Mouse (Mus musculus) lung, postnatal 36 days (tissue): Measurements from ENCODE around the gene Rpl3.

Source experiments
- DNase-seq: peaks from one replicate; pipeline ENCODE4 v3.0.0; 2022; ENCODE audit warnings: mixed read lengths

Gene Rpl3

DNA sequence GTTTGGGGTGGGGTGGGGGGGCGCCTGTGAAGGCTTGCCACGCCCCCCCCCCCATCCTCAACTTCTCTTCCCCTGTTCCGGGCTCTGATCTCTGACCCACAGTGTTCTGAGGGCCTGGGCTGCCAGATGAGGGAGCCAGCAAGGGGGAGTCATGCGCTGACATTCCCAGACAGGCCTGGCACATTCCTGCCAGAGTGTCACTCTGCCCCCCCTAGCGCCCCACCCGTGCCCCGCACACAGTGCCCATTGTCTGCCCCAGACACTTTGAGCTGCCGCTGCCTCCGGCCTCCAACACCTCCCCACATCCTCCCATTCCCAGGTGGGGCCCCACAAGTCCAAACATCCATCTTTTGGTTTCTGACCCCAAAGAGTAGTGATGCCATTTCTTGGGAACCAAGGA lies 29.3 kb downstream of the Rpl3 start:
- DNase-seq, result no peak

DNA sequence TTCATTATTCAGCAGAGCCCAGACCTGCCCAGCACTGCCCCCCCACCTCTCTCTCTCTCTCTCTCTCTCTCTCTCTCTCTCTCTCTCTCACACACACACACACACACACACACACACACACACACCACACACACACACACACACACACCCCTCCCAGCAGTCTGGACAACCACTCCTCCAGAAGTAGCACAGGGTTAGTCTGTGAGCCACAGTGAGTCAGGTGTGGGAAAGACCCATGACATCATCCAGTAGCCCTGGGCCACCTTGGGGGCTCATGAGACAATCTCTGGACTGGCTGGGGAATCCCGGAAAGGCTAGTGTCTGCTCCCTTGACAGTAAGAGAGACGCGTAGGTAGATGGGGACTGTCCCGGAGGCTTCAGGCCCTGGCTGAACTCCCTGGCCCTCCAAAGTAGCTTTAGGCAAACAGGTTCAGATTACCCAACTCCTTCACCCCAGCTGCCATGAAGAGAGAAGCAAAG lies 30.6 kb downstream of the Rpl3 start:
- no peak for DNase-seq

DNA sequence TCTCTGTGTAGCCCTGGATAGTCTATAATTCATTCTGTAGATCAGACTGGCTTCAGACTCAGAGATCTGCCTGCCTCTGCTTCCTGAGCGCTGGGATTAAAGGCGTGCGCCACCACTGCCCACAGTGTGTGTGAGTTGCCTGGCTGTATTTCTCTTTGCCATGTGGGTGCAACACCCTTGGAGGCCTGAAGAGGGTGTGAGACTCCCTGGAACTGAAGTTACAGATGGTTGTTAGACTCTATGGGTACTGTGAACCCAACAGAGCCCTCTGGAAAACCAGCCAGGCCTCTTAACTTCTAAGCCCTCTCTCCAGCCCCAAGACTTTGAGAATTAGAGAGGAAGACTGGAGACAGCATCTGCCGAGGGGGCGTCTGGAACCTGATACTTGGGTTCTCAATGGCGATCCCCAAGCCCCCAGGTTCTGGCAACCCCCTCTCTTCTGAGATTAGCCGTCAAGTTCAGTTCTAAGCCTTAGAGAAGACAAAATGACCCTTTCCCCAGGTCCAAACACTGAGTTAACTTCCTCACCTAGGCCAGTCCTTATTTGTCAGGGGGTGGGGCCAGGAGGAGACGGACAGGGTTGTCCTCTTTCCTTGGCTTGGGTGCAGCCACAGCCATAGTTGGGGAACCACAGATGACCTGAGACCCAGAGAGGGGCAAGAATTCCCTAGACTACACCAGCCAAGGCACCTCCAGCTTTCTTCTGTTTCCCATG lies 31.2 kb downstream of the Rpl3 start:
- DNase-seq, result no peak

DNA sequence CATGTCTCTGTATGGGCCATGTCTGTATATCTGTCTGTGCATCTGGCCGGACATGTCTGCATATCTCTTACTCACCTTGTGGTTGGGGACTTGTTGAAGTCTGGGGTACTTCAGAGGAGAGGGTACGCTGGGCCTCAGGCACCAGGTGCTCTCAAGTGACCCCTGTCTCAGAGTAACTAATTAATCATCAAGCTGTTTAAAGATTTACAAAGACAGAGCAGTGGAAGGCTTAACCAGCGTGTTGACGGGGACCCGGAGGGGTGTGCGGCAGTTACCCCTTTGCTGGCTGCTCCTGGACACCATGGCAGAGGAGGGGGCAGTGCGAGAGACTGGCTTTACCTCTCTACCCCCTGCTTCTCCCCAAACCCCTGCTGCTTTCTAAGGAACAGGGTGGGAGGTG lies 32.1 kb downstream of the Rpl3 start:
- no peak for DNase-seq

DNA sequence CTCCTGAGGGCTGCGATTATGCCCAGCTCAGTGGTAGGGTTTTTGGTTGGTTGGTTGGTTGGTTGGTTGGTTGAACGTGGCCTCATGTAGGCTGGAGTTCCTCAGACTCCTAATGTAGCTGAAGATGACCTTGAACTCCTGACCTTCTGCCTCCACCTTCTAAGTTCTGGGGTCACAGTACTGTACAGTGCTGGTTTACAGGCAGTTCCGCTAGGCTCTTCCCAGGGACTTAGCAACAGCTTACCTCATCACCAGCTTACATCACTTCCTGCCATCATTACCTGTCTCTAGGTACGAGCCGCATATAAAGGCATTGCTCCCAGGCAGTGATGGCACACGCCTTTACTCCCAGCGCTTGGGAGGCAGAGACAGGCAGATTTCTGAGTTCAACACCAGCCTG lies 33.5 kb downstream of the Rpl3 start:
- DNase-seq, result no peak

- peak; percentile 84 for DNase-seq
Observed at GRCm38 (mm10) chr15:80054034-80054710, 37.5 kb downstream of the Rpl3 start.

DNA sequence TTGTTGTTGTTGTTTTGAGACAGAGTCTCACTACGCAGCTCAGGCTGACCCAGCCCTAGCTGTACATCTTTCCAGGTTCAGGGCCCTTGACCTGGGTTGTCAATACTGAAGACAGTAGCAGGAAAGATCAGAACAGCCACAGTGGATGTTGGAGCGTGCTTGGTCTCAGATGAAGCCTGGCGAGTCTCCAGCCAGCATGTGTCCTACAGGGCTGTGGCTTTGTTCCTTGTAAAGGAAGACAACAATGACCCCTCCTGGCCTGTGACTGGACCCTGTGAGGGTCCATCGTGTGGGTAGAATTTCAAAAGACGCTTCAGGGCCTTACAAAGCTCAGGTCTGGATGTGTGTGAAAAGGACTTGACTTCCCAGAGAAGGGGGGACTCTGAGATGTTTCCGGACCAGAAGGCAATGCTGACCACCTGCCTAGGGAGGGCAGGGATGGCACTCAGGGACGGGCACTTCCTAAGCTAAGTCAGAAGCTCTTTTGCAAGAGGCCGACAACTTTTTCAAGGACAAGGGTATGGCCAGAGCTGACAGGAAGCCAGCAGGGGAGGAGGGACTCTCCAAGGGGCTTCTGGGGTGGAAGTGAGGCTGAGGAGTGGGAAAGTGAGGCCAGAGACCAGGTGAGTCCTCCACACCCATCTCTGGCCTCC lies 38.2 kb downstream of the Rpl3 start:
- DNase-seq, result peak; percentile 68

DNA sequence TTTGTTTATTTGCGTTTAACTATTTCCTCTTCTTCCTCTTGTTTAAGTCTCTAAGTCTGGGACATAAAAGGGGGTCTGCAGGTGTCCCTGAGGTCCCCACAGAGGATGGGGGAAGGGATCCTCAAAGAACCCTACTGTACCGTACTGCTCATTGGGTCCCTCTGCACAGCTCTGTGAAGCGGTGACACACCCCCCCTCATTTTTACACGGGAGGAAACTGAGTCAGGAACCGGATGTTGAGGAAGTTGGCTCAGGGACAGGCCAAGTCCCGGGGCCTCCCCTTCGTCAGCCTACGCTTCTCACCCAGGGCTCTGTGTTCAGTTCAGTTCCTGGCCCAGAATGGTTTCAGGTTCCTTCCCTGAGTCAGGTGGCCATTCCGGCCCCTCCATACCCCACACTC lies 39.9 kb downstream of the Rpl3 start:
- DNase-seq, result no peak

DNA sequence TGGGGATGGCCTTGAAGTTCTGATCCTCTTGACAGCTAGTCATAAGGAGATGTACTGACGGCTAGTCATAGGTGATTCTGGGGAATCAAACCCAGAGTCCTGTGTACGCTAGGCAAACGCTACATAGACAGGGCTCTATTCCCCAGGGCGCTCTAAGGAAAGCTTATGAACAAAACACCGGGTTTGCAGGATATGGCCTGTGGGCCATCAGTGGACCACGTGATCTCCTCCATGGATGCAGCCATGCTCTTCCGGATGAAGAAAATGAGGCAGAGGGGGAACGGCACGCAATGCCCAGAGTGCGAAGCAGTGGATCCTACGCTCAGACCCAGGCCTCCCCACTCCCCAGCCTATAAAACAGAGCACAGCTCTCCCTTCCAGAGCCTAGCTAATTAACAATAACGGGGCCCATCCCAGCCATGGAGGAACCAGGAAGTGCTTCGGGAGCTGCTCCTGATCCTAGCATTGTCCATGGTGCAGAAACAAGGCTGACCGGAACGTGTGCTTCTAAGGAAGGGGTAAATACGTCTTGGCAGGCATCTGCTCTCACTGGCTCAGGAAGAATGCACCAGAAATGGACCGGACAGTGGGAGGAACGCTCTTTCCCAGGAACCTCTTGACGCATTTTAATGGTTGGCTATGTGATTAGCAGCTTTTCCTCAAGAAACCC lies 40.4 kb downstream of the Rpl3 start:
- DNase-seq, result peak; percentile 42

GRCm38 (mm10) chr15:80050093-80050492 lies 41.6 kb downstream of the Rpl3 start:
- DNase-seq, result peak; percentile 33

GRCm38 (mm10) chr15:80047973-80048372 lies 43.7 kb downstream of the Rpl3 start:
- no peak for DNase-seq

DNA sequence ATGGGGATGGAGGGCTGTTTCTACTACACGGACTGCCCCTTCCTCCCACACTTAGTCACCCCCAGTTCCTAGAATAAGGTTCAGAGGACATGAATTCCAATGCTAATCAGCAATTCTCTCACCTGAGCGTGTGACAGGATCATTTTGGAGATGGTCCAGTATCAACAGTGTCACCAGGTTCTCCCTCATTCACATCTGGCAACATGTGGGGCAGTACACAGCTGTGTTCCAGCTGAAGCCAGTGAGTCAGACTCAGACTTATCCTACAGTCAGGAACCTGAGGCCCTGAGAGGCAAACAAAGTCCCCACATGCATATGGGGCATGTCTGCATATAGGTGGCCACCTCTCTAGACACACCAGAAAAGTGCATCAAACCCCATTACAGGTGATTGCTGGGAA lies 44.4 kb downstream of the Rpl3 start:
- no peak for DNase-seq

- DNase-seq, result no peak
Observed at GRCm38 (mm10) chr15:80045749-80046148, 45.9 kb downstream of the Rpl3 start.

DNA sequence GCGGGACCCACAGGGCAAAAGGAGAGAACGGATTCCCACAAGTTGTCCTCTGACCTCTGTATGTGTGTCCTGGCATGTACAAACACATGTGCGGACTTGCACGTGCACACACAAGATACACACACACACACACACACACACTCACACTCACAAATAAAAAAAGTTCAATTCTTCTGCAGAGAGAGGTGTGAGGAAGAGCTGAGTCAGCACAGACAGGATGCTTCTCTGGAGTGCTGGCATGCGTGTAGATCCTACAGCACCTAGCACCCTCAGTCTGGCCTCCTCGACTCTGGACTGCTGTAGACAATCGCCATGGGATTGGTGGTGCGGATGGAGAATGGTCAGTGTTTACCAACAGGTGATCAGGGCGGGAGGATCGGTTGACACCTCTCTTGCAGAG lies 47.4 kb downstream of the Rpl3 start:
- no peak for DNase-seq

DNA sequence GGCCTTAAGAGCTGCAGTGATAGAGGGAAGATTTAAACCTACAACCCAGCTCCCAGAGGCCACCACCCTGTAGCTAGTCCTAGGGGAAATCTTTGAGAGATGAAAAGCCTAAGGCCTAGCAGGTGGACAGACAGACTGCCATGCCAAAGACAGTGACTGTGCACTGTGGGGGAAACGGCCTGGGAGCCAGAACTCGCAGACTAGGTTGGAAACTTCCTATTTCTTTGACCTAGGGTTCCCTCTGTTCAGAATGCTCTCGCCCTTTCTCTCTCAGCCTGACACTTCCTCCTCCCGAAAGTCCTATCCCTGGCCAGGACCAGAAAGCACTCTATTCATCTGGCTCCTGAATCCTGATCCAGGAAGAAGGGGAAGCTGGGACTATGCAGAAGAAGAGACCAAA lies 49.5 kb downstream of the Rpl3 start:
- no peak for DNase-seq

DNA sequence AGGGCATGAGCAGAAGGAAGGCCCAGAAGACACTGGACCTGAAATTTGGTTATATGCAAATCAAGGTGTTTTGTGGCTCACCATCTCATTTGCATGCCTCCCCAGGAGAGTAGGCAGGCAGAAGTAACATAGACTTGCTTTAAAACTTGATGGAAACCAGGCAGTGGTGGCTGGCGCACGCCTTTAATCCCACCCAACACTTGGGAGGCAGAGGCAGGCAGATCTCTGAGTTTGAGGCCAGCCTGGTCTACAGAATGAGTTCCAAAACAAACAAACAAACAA lies 53.6 kb downstream of the Rpl3 start:
- DNase-seq, result no peak

DNA sequence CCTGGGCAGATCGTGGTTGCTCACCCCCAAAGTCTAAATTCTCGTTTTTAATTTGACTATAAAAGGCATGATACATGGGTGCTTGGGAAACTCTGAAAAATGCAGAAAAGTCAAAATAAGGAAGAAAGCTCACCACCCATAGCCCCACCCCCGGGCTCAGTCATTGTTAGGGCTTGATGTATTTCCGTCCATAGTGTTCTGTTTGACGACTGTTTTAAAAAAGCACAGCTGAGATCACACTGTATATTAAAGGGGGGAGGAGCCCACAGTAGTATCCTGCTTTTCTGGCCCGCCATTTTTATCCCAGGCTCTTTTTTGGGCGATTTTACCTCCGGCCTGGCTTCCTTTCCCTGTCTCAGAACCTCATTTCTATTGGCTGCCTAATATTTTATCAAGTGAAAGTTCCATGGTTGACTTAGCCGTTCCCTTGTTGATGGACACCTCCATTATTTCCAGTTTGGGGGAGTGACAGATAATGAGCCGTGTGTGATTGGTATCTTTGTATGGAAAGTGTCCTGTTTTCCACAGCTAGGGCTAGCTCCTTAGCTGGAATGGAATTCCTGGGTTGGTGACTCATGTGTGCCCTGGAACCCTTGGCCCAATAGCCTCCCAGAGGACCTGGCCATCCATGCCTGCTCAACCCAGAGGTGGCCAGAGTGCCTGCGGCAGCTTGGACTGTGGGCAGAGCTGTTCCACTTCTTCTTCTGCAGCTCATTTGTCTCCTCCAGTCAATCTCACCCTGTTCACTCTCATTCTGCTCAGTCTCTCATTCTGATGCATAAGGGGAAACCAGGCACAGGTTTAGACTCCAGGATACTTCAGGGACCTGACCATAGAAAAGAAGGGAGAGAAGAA lies 54.2 kb downstream of the Rpl3 start:
- DNase-seq, result no peak

DNA sequence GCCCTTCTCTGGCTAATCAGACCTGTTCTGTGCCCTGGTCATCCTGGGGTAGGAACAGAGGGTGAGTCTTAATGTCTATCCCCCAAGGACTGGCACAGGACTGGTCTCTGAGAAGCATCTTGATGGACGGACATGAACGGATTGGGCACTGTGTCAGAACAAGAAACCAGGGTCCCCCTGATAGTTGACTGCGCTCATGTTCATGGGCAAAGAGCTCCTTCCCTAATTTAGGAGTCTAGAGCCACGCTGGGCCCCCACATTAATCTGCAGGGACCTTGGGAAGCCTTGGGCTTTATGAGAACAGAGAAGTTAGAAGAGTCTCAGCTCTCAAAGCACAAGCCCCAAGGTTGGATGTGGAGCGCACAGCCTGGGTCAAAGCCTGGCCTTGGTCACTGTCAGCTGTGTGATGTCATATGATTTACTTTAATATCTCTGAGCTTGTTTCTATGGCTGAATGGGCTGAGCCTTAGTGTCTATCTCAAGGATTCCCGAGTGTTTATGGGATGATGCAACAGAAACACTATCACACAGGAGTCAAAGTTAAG lies 56.3 kb downstream of the Rpl3 start:
- DNase-seq, result no peak

DNA sequence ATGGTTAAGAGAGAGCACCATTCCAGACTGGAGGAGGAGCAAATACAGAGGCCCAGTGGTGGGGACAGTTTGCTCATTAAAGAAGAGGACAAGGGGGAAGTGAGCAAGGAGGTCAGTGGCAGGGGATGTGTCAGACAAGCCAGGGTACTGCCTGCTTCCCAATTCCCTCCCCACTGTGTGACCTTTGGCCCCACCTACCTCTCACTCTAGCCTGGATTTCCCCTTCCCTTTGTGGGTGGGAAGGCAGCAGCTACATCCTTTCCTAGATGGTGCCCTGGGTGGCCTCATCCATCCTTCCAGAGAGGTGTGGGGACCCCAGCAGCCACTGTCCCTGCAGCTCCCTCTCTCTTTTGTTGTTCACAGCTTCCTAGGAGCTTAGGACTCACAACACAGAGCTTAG lies 56.8 kb downstream of the Rpl3 start:
- DNase-seq, result peak; percentile 28

GRCm38 (mm10) chr15:80034366-80034765 lies 57.3 kb downstream of the Rpl3 start:
- DNase-seq, result no peak

DNA sequence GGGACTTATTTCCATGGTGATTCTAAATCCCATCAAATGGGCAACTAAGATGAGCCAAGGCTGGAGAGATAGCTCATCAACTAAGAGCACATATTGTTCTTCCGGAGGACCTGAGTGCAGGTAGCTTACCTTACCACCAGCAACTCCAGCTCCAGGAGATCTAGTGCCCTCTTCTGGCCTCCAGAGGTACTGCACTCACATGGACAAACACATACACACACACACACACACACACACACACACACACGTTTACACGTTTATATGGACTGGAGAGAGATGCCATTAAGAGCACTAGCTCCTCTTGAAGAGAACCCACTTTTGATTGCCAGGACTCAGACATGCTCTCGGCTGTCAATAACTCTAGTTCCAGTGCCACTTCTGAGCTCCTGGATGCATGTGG lies 60.5 kb downstream of the Rpl3 start:
- DNase-seq, result no peak

- DNase-seq, result no peak
Observed at GRCm38 (mm10) chr15:80030399-80030798, 61.3 kb downstream of the Rpl3 start.

DNA sequence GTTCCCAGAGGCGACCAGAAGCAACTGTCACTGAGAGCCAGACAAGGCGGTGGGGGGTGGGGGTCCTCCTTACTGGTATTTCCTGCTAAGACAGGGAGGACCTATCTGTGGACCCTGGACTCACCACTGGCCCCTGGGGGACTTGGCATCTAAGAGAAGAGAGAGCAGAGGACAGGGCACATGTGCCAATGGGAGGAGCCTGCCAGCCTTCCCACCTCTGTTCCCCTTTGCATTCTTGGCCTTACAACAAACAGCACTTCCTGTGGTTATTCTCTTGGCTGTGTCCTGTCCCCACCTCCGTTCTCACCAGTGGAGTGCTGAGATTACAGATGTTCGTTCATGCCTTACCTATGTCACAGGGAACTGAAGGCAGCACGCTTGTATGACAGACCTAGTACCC lies 62.8 kb downstream of the Rpl3 start:
- DNase-seq, result no peak
